Mouse (Mus musculus) neural tube, embryonic 11.5 days (tissue): ENCODE data around the gene Gar1. TPM values are rescaled to one million over a fixed set of nuclear protein-coding genes. Genes with fewer than 3 reads are reported as not detected.
A peak's percentile ranks its signal among the peaks of the same experiment; 100 is the strongest.

ENCODE experiments used
- ATAC-seq: fragments of 200-750 bp; cut with Nextera tagmentation; 2 replicates; pipeline ENCODE4 v1.8.0; 2017; ENCODE audit warnings: moderate number of reproducible peaks, mild to moderate bottlenecking, moderate TSS enrichment, moderate library complexity; ENCODE audit not compliant: insufficient read depth, low FRiP score, low TSS enrichment
- DNase-seq: peaks from one replicate; pipeline ENCODE4 v3.0.0-alpha.2; 2015; ENCODE audit warnings: low spot score
- H3K27ac ChIP-seq: fragments of 300-500 bp; sonication (generic); 2 replicates; pipeline ENCODE4 v1.5.1; 2014; ENCODE audit warnings: low read depth, mild to moderate bottlenecking, low read length
- H3K27me3 ChIP-seq: fragments of 300-500 bp; sonication (generic); 2 replicates; pipeline ENCODE4 v1.6.1; 2014; ENCODE audit warnings: mild to moderate bottlenecking, low read length, mixed read lengths; ENCODE audit not compliant: control insufficient read depth, insufficient read depth
- H3K36me3 ChIP-seq: fragments of 300-500 bp; sonication (generic); 2 replicates; pipeline ENCODE4 v1.6.1; 2014; ENCODE audit warnings: mild to moderate bottlenecking, low read length, moderate library complexity, mixed read lengths; ENCODE audit not compliant: control insufficient read depth, insufficient read depth
- H3K4me1 ChIP-seq: fragments of 300-500 bp; sonication (generic); 2 replicates; pipeline ENCODE4 v1.6.1; 2014; ENCODE audit warnings: low read length, mixed read lengths; ENCODE audit not compliant: control insufficient read depth, insufficient read depth
- H3K4me2 ChIP-seq: fragments of 300-500 bp; sonication (generic); 2 replicates; pipeline ENCODE4 v1.6.1; 2014; ENCODE audit warnings: low read depth, mild to moderate bottlenecking, moderate library complexity
- H3K4me3 ChIP-seq: fragments of 300-500 bp; sonication (generic); 2 replicates; pipeline ENCODE4 v1.5.1; 2014; ENCODE audit warnings: low read depth, low read length
- H3K9ac ChIP-seq: fragments of 300-500 bp; sonication (generic); 2 replicates; pipeline ENCODE4 v1.6.1; 2014; ENCODE audit warnings: mild to moderate bottlenecking, low read length
- H3K9me3 ChIP-seq: fragments of 300-500 bp; sonication (generic); 2 replicates; pipeline ENCODE4 v1.6.1; 2016; ENCODE audit warnings: low read length; ENCODE audit not compliant: control insufficient read depth
- WGBS: fragments of 180-500 bp; shearing (Covaris S2); extraction: QIAGEN DNeasy Blood & Tissue Kit; methylation state at CpG from one replicate; pipeline ENCODE4 v1.1.7; 2014; 5-methylcytosine and 5-hydroxymethylcytosine counted together
- polyA plus RNA-seq: library from polyadenylated mRNA; unstranded; fragments of >200 nt; fragmentation: Nextera tagmentation; extraction: Ambion mirVana; gene quantifications from 2 replicates; pipeline ENCODE4 v1.2.1, GENCODE M21; 2014

Gar1 gene
- polyA plus RNA-seq = 39.1 and 50.2 TPM in 2 replicates

- Histone ChIP-seq H3K4me1 (peaks cover 9% of the 10 kb centered on the region), H3K4me2 (peak within 1 kb of the TSS; percentile 49), H3K27ac (peak within 1 kb of the TSS; percentile 82), H3K27me3 (no peaks in the 10 kb centered on the region), H3K9ac (peak within 1 kb of the TSS; percentile 84), H3K36me3 (peaks cover 3% of the 10 kb centered on the region), H3K4me3 (peak within 1 kb of the TSS; percentile 92), H3K9me3 (no peaks in the 10 kb centered on the region)
- WGBS = under 1% methylated on average over 60 of the region's 60 CpGs
- peak; percentile 97 for DNase-seq
- ATAC-seq = peak; percentile 93
Observed at GRCm38 (mm10) chr3:129831035-129831568, at the start of gene Gar1. TSS of gene Gar1 (minus strand) at chr3:129831396.

DNA sequence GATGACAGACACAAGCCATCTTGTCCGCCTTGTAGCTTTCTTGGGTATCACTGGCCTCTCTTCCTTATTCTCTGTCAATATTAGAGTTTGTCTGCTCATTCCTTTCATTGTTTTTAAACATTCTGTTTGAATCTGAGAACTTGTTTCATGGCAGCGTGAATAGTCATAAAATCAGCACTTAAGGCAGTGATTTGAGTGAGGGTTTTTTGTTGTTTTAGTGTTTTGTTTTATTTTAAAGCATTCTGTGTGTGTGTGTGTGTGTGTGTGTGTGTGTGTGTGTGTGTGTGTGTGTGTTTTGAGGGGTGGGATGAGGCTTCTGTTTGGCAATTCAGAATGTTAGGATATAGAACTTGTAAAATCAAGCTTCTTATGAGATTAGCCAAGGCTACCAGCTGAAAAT, 48.7 kb upstream of the Gar1 start:
- Histone ChIP-seq H3K4me2 (no peak overlapping the region), H3K36me3 (no peaks in the 10 kb centered on the region), H3K27me3 (no peaks in the 10 kb centered on the region), H3K9me3 (no peaks in the 10 kb centered on the region), H3K4me1 (no peaks in the 10 kb centered on the region), H3K27ac (no peak overlapping the region), H3K9ac (no peak overlapping the region), H3K4me3 (no peak overlapping the region)
- WGBS = 80% methylated on average over 2 of the region's 2 CpGs
- DNase-seq (no peak), ATAC-seq (no peak)

GRCm38 (mm10) chr3:129879131-129879757, 48.0 kb upstream of the Gar1 start:
- no peak overlapping the region for H3K27ac ChIP-seq
- ATAC-seq (peak; percentile 60), DNase-seq (peak; percentile 17)
- no peaks in the 10 kb centered on the region for H3K36me3 ChIP-seq
- peak overlapping the region; percentile 51 for H3K4me3 ChIP-seq
- peak overlapping the region; percentile 90 for H3K4me2 ChIP-seq
- no peaks in the 10 kb centered on the region for H3K27me3 ChIP-seq
- H3K9me3 ChIP-seq = no peaks in the 10 kb centered on the region
- H3K4me1 ChIP-seq = no peaks in the 10 kb centered on the region
- peak overlapping the region; percentile 66 for H3K9ac ChIP-seq
- under 1% methylated on average over 24 of the region's 25 CpGs for WGBS

DNA sequence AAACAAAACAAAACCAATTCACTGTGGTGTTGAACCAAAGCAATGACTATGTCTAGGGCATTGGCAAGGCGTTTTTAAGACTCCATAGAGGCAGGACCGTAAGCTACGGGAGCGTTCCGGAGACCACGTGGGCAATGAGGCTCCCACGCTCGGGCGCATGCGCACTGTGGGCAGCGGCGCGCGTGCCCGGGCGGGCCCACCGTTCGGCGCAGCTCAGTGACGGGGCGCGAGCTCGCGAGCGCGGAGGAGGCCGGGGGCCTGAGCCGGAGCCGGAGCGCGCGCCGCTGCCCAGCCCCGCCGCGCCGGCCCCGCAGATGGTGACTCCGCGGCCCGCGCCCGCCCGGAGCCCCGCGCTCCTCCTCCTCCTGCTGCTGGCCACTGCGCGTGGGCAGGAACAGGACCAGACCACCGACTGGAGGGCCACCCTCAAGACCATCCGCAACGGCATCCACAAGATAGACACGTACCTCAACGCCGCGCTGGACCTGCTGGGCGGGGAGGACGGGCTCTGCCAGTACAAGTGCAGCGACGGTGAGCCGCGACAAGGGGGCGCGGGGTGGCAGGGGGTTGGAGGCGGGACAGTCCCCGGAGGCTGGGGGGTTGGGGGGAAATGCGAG, 47.3 kb upstream of the Gar1 start, which contains the start of gene Pla2g12a:
Gene Pla2g12a (plus strand): TSS at position 202 of the 617 bp plus-strand sequence.
- WGBS = under 1% methylated on average over 63 of the region's 66 CpGs
- Histone ChIP-seq H3K4me2 (peak within 1 kb of the TSS; percentile 90), H3K4me1 (no peaks in the 10 kb centered on the region), H3K27me3 (no peaks in the 10 kb centered on the region), H3K36me3 (no peaks in the 10 kb centered on the region), H3K9me3 (no peaks in the 10 kb centered on the region), H3K9ac (peak within 1 kb of the TSS; percentile 66), H3K27ac (peak within 1 kb of the TSS; percentile 24; the same call in 1 of the 2 replicates), H3K4me3 (peak within 1 kb of the TSS; percentile 51)
- peak; percentile 95 for DNase-seq
- peak; percentile 90 for ATAC-seq

- no peaks in the 10 kb centered on the region for H3K27me3 ChIP-seq
- no peaks in the 10 kb centered on the region for H3K36me3 ChIP-seq
- ATAC-seq (no peak), DNase-seq (no peak)
- 94% methylated on average over 10 of the region's 10 CpGs for WGBS
- H3K9me3 ChIP-seq = no peaks in the 10 kb centered on the region
- no peak overlapping the region for H3K4me2 ChIP-seq
- no peak overlapping the region; the same call in 1 of the 2 replicates for H3K9ac ChIP-seq
- H3K4me3 ChIP-seq = no peak overlapping the region
- no peaks in the 10 kb centered on the region for H3K4me1 ChIP-seq
- H3K27ac ChIP-seq = no peak overlapping the region
Observed at GRCm38 (mm10) chr3:129877327-129877726, 46.1 kb upstream of the Gar1 start.

- DNase-seq (peak; percentile 42), ATAC-seq (no peak)
- H3K36me3 ChIP-seq = no peaks in the 10 kb centered on the region
Observed at GRCm38 (mm10) chr3:129863698-129864097, 32.5 kb upstream of the Gar1 start.

GRCm38 (mm10) chr3:129862592-129862991, 31.4 kb upstream of the Gar1 start:
- WGBS = 81% methylated on average over 2 of the region's 2 CpGs
- Histone ChIP-seq H3K27ac (no peak overlapping the region), H3K36me3 (no peaks in the 10 kb centered on the region), H3K4me1 (no peaks in the 10 kb centered on the region), H3K9me3 (0 out of 2 replicates have a peak, but pooled peaks cover 2% of the 10 kb centered on the region), H3K9ac (no peak overlapping the region), H3K4me2 (no peak overlapping the region), H3K27me3 (no peaks in the 10 kb centered on the region), H3K4me3 (no peak overlapping the region)
- ATAC-seq = no peak
- DNase-seq = no peak

More at GRCm38 (mm10) chr3:129863698-129864097, 32.5 kb upstream of the Gar1 start:
- WGBS = 53% methylated on average over 14 of the region's 14 CpGs
- Histone ChIP-seq H3K4me3 (no peak overlapping the region), H3K4me1 (no peaks in the 10 kb centered on the region), H3K27me3 (no peaks in the 10 kb centered on the region), H3K4me2 (no peak overlapping the region), H3K27ac (no peak overlapping the region), H3K9me3 (no peaks in the 10 kb centered on the region), H3K9ac (no peak overlapping the region)

DNA sequence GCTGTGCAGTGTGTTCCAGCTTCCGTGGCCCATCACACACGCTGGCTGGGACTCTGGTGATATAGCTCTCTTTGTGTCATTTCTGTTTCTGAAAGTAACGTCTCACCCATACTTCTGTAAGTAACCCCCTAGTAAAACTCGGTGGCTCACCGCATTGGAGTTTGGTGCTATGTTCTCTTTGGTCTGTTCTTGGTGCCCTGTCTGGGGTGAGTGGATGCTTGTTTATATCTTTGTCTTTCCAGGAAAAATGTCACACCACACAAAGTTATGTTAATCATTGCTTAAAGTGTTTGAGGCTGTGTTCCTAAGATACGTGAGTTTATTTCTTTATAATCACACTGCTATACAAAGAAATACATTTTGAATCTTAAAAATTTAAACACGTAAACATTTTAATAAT, 15.7 kb upstream of the Gar1 start:
- Histone ChIP-seq H3K4me1 (no peaks in the 10 kb centered on the region), H3K27me3 (no peaks in the 10 kb centered on the region), H3K9ac (no peak overlapping the region), H3K27ac (no peak overlapping the region), H3K4me3 (no peak overlapping the region), H3K9me3 (no peaks in the 10 kb centered on the region), H3K36me3 (no peaks in the 10 kb centered on the region), H3K4me2 (no peak overlapping the region)
- 87% methylated on average over 7 of the region's 7 CpGs for WGBS
- DNase-seq = no peak
- ATAC-seq = no peak
